Mouse (Mus musculus): ENCODE measurements around the gene Iqgap2. TPM values are rescaled to one million over a fixed set of nuclear protein-coding genes. Genes with fewer than 3 reads are reported as not detected.

Iqgap2 gene
- polyA plus RNA-seq, 1 experiment = 15.5 TPM

DNA sequence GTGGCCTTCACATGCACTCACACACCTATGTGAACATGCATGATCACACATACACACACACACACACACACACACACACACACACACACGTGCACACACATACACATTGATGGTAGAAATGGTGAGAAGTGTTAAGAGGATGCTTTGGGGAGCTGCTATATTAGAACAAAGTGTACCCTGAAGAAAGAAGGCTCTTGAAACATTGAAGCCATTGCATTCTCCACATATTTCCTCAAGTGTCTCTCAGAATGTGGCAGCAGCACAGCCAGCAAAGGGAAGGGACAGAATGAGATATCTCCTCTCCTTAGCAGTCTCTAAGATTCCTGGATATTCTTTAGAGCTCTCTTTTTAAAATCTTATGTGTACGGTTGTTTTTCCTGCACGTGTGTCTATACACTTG lies 270.2 kb downstream of the Iqgap2 start:
- no peak overlapping the region for H3K27ac ChIP-seq (ENCODE audit: control insufficient read depth, insufficient read depth, low read depth, low read length, poor library complexity)
- 82% methylated on average over 3 of the region's 3 CpGs for WGBS
- H3K4me1 ChIP-seq (ENCODE audit: control insufficient read depth, insufficient read depth, low read length) = no peaks in the 10 kb centered on the region
- H3K4me3 ChIP-seq (replicated peaks; ENCODE audit: control insufficient read depth, low read depth, low read length) = no peak overlapping the region
- TF ChIP-seq POLR2A (IDR thresholded peaks at IDR 0.05; ENCODE audit: borderline replicate concordance, control insufficient read depth, low read depth, low read length) = no peak
- no peak for TF ChIP-seq CTCF (IDR thresholded peaks at IDR 0.05; ENCODE audit: control insufficient read depth, insufficient read depth, low read length)

DNA sequence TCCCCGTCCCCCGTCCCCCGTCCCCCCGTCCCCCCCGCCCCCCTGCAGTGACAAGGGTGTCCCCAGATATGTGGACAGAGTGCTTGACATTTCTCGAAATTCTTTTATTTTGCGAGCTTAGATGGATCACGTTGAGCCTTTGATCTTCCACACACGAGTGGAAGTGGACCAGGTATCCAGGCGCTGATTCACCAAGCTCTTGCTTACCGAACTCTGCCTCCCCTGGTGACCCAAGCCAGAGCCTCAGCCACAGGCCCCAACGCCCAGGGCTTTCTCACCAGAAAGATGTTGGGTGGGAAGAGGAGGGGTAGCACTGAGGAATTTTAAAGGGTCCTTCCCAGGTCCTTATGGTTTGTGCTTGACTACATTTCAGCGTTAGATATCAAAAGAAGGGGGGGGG lies 272.9 kb downstream of the Iqgap2 start:
- WGBS = 14% methylated on average over 13 of the region's 13 CpGs
- Histone ChIP-seq H3K4me3 (replicated peaks; ENCODE audit: control insufficient read depth, low read depth, low read length) (no peak overlapping the region), H3K27ac (ENCODE audit: control insufficient read depth, insufficient read depth, low read depth, low read length, poor library complexity) (no peak overlapping the region), H3K4me1 (ENCODE audit: control insufficient read depth, insufficient read depth, low read length) (no peaks in the 10 kb centered on the region)
- TF ChIP-seq CTCF (IDR thresholded peaks at IDR 0.05; ENCODE audit: control insufficient read depth, insufficient read depth, low read length) (no peak), POLR2A (IDR thresholded peaks at IDR 0.05; ENCODE audit: borderline replicate concordance, control insufficient read depth, low read depth, low read length) (no peak)

DNA sequence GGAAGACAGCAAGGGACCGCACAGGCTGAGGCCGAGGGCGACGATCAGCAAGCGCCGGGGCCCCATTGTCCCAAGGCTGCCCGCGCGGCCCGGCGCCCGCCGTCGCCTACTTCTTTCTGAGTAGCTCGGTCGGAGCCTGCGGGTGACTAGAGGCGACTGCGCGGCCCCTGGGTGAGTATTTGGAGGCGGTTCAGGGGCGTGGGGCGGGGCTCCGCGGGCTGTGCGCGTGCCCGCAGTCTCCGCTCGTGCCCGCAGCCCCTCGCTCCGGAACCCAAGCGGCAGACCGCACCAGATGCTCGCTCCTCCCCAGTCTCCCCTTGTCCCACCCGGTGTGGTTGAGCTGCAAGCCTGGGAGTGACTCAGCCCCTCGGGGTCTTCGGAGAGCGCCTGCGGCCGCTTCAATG lies 273.4 kb downstream of the Iqgap2 start, which contains the start of gene F2r:
TSS of gene F2r (minus strand) at position 179 of the 404 bp plus-strand sequence.
- peak within 1 kb of the TSS; percentile 64 for H3K4me3 ChIP-seq (replicated peaks; ENCODE audit: control insufficient read depth, low read depth, low read length)
- TF ChIP-seq POLR2A (IDR thresholded peaks at IDR 0.05; ENCODE audit: borderline replicate concordance, control insufficient read depth, low read depth, low read length) (peak; percentile 14; the same call in 1 of the 2 replicates), CTCF (IDR thresholded peaks at IDR 0.05; ENCODE audit: control insufficient read depth, insufficient read depth, low read length) (no peak)
- under 1% methylated on average over 42 of the region's 42 CpGs for WGBS
- no peaks in the 10 kb centered on the region for H3K4me1 ChIP-seq (ENCODE audit: control insufficient read depth, insufficient read depth, low read length)
- H3K27ac ChIP-seq (ENCODE audit: control insufficient read depth, insufficient read depth, low read depth, low read length, poor library complexity) = peak within 1 kb of the TSS; percentile 2; the same call in 1 of the 2 replicates

DNA sequence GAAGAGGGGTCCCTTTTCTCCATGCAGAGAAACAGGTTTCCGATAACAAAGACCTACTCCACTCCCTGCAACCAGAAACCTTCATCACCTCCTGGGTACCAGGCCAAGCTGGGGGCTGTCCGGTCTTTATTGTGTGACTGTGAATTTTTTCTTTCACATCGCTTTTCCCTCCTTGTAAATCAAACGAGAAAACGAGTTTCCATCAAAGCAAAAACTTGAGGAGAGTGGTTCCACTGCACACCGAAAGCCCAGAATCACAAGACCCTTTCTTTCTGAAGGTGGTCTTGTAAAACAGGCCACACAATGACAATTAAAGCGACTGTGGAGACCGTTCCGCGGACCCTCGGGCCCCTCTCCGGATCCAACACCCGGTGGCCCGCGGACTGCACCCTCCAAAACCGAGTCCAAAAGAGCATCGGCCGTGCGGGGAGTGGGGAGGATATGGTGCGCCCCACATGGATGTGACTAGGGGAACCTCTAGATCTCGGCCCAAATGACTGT lies 274.0 kb downstream of the Iqgap2 start:
- Histone ChIP-seq H3K4me1 (ENCODE audit: control insufficient read depth, insufficient read depth, low read length) (no peaks in the 10 kb centered on the region), H3K4me3 (replicated peaks; ENCODE audit: control insufficient read depth, low read depth, low read length) (peak overlapping the region; percentile 50), H3K27ac (ENCODE audit: control insufficient read depth, insufficient read depth, low read depth, low read length, poor library complexity) (peak overlapping the region; percentile 2; the same call in 1 of the 2 replicates)
- TF ChIP-seq POLR2A (IDR thresholded peaks at IDR 0.05; ENCODE audit: borderline replicate concordance, control insufficient read depth, low read depth, low read length) (no peak), CTCF (IDR thresholded peaks at IDR 0.05; ENCODE audit: control insufficient read depth, insufficient read depth, low read length) (no peak)
- WGBS = under 1% methylated on average over 21 of the region's 21 CpGs

DNA sequence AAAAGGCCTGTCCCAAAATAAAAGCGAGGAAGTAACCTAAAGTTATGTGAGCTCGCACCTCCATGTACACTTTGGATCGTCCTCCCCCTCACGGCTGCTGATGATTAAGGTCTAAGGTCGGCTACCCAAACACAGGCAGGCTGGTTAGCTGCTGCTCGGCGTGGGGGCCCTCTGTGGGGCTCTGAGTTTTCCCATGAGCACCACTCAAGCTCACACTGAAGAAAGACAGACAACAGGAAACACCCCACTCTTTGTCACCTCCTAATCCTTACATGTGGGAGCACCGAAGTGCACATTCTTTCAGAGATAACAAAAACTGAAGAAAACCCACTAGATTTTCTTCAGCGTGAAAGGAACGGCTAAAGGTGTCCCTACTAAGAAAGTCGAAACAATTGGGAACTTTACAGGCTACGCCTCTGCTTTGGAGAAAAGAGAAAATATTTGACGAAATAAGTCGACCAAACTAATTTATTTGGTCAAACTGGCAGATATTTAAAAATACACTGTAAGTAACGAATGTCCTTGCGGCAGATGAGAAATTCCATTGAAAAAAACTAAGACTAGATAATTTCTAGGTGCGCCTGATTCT lies 274.5 kb downstream of the Iqgap2 start:
- Histone ChIP-seq H3K4me1 (ENCODE audit: control insufficient read depth, insufficient read depth, low read length) (no peaks in the 10 kb centered on the region), H3K27ac (ENCODE audit: control insufficient read depth, insufficient read depth, low read depth, low read length, poor library complexity) (no peak overlapping the region), H3K4me3 (replicated peaks; ENCODE audit: control insufficient read depth, low read depth, low read length) (no peak overlapping the region)
- TF ChIP-seq CTCF (IDR thresholded peaks at IDR 0.05; ENCODE audit: control insufficient read depth, insufficient read depth, low read length) (no peak), POLR2A (IDR thresholded peaks at IDR 0.05; ENCODE audit: borderline replicate concordance, control insufficient read depth, low read depth, low read length) (no peak)
- 12% methylated on average over 17 of the region's 17 CpGs for WGBS

DNA sequence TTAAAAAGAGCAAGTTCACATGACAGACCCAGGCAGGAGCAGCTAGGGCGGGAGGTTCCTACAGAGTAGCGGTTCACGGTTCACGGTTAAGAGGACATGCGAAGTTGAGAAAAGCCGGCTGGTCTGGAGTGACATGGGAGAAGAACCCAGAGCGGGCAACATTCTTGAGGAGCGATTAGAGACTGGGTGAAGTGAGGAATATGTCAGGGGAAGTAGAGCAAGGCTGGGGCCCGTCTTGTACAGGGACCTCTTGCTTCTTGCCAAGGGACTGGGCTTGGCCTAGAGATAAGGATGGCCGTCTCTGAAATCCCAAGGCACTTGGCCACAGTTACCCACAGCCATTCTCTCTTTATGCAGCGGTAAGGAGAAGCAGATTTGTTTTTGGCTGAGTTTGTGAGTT lies 275.2 kb downstream of the Iqgap2 start:
- WGBS = 59% methylated on average over 11 of the region's 11 CpGs
- Histone ChIP-seq H3K4me3 (replicated peaks; ENCODE audit: control insufficient read depth, low read depth, low read length) (no peak overlapping the region), H3K27ac (ENCODE audit: control insufficient read depth, insufficient read depth, low read depth, low read length, poor library complexity) (no peak overlapping the region), H3K4me1 (ENCODE audit: control insufficient read depth, insufficient read depth, low read length) (no peaks in the 10 kb centered on the region)
- no peak for TF ChIP-seq CTCF (IDR thresholded peaks at IDR 0.05; ENCODE audit: control insufficient read depth, insufficient read depth, low read length)
- no peak for TF ChIP-seq POLR2A (IDR thresholded peaks at IDR 0.05; ENCODE audit: borderline replicate concordance, control insufficient read depth, low read depth, low read length)

DNA sequence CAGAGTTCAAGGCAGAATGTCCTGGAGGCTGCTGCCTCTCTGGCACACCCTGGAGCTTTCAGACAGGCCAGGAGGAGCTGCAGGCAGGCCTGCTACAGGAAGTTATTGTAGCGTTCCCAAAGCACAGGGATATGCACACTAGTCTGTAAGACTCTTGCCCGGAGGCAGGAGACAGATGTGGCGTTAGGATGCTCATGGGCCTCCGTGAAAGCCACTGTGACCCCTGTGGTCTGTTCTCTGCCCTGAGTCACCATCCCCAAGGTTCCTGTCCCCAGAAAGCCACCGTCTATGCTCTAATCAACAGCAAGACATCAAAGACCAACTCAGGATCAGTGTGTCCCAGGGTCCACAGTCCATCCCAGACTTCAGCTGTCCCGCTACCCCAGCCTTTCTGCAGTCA lies 277.0 kb downstream of the Iqgap2 start:
- H3K27ac ChIP-seq (ENCODE audit: control insufficient read depth, insufficient read depth, low read depth, low read length, poor library complexity) = no peak overlapping the region
- no peaks in the 10 kb centered on the region for H3K4me1 ChIP-seq (ENCODE audit: control insufficient read depth, insufficient read depth, low read length)
- H3K4me3 ChIP-seq (replicated peaks; ENCODE audit: control insufficient read depth, low read depth, low read length) = no peak overlapping the region

DNA sequence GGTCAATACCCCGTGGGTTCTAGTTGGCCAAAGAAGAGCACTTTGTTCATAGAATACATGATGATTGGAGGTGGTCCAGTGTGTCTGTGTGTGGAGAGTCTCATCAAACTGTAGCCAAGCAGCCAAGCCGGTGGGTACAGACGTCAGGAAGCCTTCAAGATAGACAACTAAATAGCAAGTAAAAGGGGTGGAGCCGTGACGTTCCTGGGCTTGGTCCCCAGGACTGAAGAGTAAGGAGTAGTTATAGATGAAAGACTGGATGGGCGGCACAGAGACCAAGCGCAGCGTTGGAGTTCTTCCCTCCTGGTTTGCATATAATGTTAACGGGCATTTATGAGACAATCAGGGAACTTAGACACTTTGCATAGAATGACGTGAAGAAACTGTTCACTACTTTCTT lies 279.5 kb downstream of the Iqgap2 start:
- no peak overlapping the region for H3K4me3 ChIP-seq (replicated peaks; ENCODE audit: control insufficient read depth, low read depth, low read length)
- TF ChIP-seq POLR2A (IDR thresholded peaks at IDR 0.05; ENCODE audit: borderline replicate concordance, control insufficient read depth, low read depth, low read length) (no peak), CTCF (IDR thresholded peaks at IDR 0.05; ENCODE audit: control insufficient read depth, insufficient read depth, low read length) (no peak)
- H3K4me1 ChIP-seq (ENCODE audit: control insufficient read depth, insufficient read depth, low read length) = no peaks in the 10 kb centered on the region
- H3K27ac ChIP-seq (ENCODE audit: control insufficient read depth, insufficient read depth, low read depth, low read length, poor library complexity) = no peak overlapping the region
- 84% methylated on average over 10 of the region's 10 CpGs for WGBS

More for the DNA sequence above, 277.0 kb downstream of the Iqgap2 start:
- WGBS = 54% methylated on average over 6 of the region's 6 CpGs
- TF ChIP-seq CTCF (IDR thresholded peaks at IDR 0.05; ENCODE audit: control insufficient read depth, insufficient read depth, low read length) (no peak), POLR2A (IDR thresholded peaks at IDR 0.05; ENCODE audit: borderline replicate concordance, control insufficient read depth, low read depth, low read length) (no peak)

Data from bone marrow, adult 2 months (tissue).